Comparison of ENCODE assay signal across 19 mouse cellular contexts in genomic region chr11:103724331-103724771, GRCm38 (mm10). TPM values are rescaled to one million over a fixed set of nuclear protein-coding genes. Genes with fewer than 3 reads are reported as not detected.
DNase-seq lines count a peak whose midpoint lies in the region.
"Had no signal": no experiment of that assay in that cellular context is flagged by ENCODE, and none has a peak within 500 bp of the region (broad histone marks: within the 10 kb centered on the region; RNA-seq: fewer than 3 reads in every experiment).

No protein-coding gene starts in this region.

- H3K27ac ChIP-seq in midbrain, embryonic 10.5 days (replicated peaks): no peak overlapping the region
- H3K27ac ChIP-seq: embryonic facial prominence, embryonic 10.5 days; heart, embryonic 13.5 days; liver, embryonic 13.5 days; lung, embryonic 15.5 days; macrophage; midbrain, embryonic 12.5 days had no signal

- intact Hi-C loops in left cerebral cortex, postnatal 4 days (cut with DNase I): no loop called here

- peaks cover 19% of the 10 kb centered on the region for H3K4me1 ChIP-seq in midbrain, embryonic 10.5 days
- H3K4me1 ChIP-seq: liver, embryonic 13.5 days had no signal

- no peaks in the 10 kb centered on the region for H3K9me3 ChIP-seq in midbrain, embryonic 10.5 days (replicated peaks)
- H3K9me3 ChIP-seq: embryonic facial prominence, embryonic 10.5 days; liver, embryonic 13.5 days; lung, embryonic 15.5 days; midbrain, embryonic 12.5 days had no signal

- DNase-seq in cerebellum, postnatal 14 days: peak; percentile 39 to 42
- no peak for DNase-seq in cerebellum, postnatal 4 days (ENCODE audit: low spot score in 2 of 2)
- peak; percentile 22 for DNase-seq in left cerebral cortex, adult 11 months (ENCODE audit: low spot score)
- DNase-seq in left cerebral cortex, postnatal 4 days: no peak
- peak; percentile 17 to 57 for DNase-seq in left cerebral cortex, adult 8-10 months (ENCODE audit: low spot score in 2 of 2)
- peak; percentile 69 for DNase-seq in telencephalon, adult 2 months (ENCODE audit: low read depth, low spot score)
- DNase-seq in midbrain, embryonic 10.5 days (ENCODE audit: low spot score): no peak
- DNase-seq: adrenal gland, adult 2 months; kidney, adult 2 months; kidney, postnatal 14 days; liver, embryonic 13.5 days; thymus, postnatal 36 days had no signal

- WGBS in midbrain, embryonic 10.5 days: 79% methylated on average over 11 of the region's 11 CpGs

- H3K36me3 ChIP-seq in midbrain, embryonic 10.5 days: no peaks in the 10 kb centered on the region
- H3K36me3 ChIP-seq: embryonic facial prominence, embryonic 10.5 days; heart, embryonic 13.5 days; liver, embryonic 13.5 days; lung, embryonic 15.5 days; midbrain, embryonic 12.5 days had no signal

- H3K4me3 ChIP-seq in midbrain, embryonic 10.5 days: no peak overlapping the region
- H3K4me3 ChIP-seq: embryonic facial prominence, embryonic 10.5 days; heart, embryonic 13.5 days; liver, embryonic 13.5 days; lung, embryonic 15.5 days; midbrain, embryonic 12.5 days had no signal

- peaks cover 32% of the 10 kb centered on the region for H3K27me3 ChIP-seq in midbrain, embryonic 10.5 days (ENCODE audit: low read depth, poor library complexity, severe bottlenecking)
- H3K27me3 ChIP-seq: liver, embryonic 13.5 days; lung, embryonic 15.5 days; midbrain, embryonic 12.5 days had no signal

RNA-seq across cellular contexts. Expression of gene Wnt9b, which starts 25.3 kb away (rescaled TPM):
- total RNA-seq in left cerebral cortex, postnatal 4 days (2021): not detected
- total RNA-seq in left cerebral cortex, adult 8-10 months (2022): under 1 TPM; 0.14 to 0.39 (median 0.22) TPM
- polyA plus RNA-seq in midbrain, embryonic 10.5 days (2016; fragmentation: Nextera tagmentation; extraction: Ambion mirVana): 0.43 and 0.73 TPM in 2 replicates
- total RNA-seq: hematopoietic stem cell, adult 5-6 weeks had no signal
- polyA plus RNA-seq: macrophage had no signal

RNA-seq across cellular contexts. Expression of gene Gosr2, which starts 26.7 kb away (rescaled TPM):
- 10 to 100 TPM; 74.3 to 84.6 TPM for total RNA-seq in left cerebral cortex, postnatal 4 days (2021)
- 10 to 100 TPM; 65.0 to 72.7 (median 68.9) TPM for total RNA-seq in left cerebral cortex, adult 8-10 months (2022)
- 95.6 and 105 TPM in 2 replicates for polyA plus RNA-seq in midbrain, embryonic 10.5 days (2016; fragmentation: Nextera tagmentation; extraction: Ambion mirVana)

RNA-seq across cellular contexts. Expression of gene Wnt3, which starts 49.6 kb away (rescaled TPM):
- 1 to 10 TPM; 2.5 to 2.8 TPM for total RNA-seq in left cerebral cortex, postnatal 4 days (2021)
- 1 to 10 TPM; 1.3 to 2.6 (median 1.9) TPM for total RNA-seq in left cerebral cortex, adult 8-10 months (2022)
- 9.8 and 10.8 TPM in 2 replicates for polyA plus RNA-seq in midbrain, embryonic 10.5 days (2016; fragmentation: Nextera tagmentation; extraction: Ambion mirVana)
- total RNA-seq: gastrocnemius, adult 18-20 months; hematopoietic stem cell, adult 5-6 weeks had no signal
- polyA plus RNA-seq: adrenal gland, adult 2 months; heart, embryonic 13.5 days; kidney, adult 2 months; macrophage had no signal

Comparison
In these comparisons a context has a peak if more than half of its experiments do, and no peak if none do; other contexts are left out.
1. DNase-seq: peak in cerebellum, postnatal 14 days (2 of 2), left cerebral cortex, adult 11 months (single experiment), left cerebral cortex, adult 8-10 months (2 of 2) and telencephalon, adult 2 months (single experiment); none in cerebellum, postnatal 4 days (0 of 2), left cerebral cortex, postnatal 4 days (single experiment) and midbrain, embryonic 10.5 days (single experiment).